Mouse (Mus musculus) heart, embryonic 12.5 days (tissue): ENCODE measurements at regions not wholly inside any gene's neighbourhood (a gene's known extent, or its start where the extent isn't known, plus 50 kb on each side); places are given as distances from the start of the nearest gene placed in this dataset.

Experiments
- ATAC-seq: fragments of 200-750 bp; cut with Nextera tagmentation; 2 replicates; pipeline ENCODE4 v1.8.0; 2017; ENCODE audit warnings: moderate TSS enrichment, moderate library complexity; ENCODE audit not compliant: insufficient number of reproducible peaks, low FRiP score
- H3K27ac ChIP-seq: fragments of 300-500 bp; sonication (generic); 2 replicates; pipeline ENCODE4 v1.5.1; 2016; ENCODE audit warnings: mild to moderate bottlenecking, moderate library complexity; ENCODE audit not compliant: poor library complexity, severe bottlenecking
- H3K27me3 ChIP-seq: fragments of 300-500 bp; sonication (generic); replicated peaks from 2 replicates; pipeline ENCODE4 v1.6.1; 2016; ENCODE audit warnings: mild to moderate bottlenecking, moderate library complexity
- H3K36me3 ChIP-seq: fragments of 300-500 bp; sonication (generic); 2 replicates; pipeline ENCODE4 v1.6.1; 2016; ENCODE audit warnings: mild to moderate bottlenecking, moderate library complexity
- H3K4me1 ChIP-seq: fragments of 300-500 bp; sonication (generic); replicated peaks from 2 replicates; pipeline ENCODE4 v1.6.1; 2016; ENCODE audit warnings: mild to moderate bottlenecking
- H3K4me2 ChIP-seq: fragments of 300-500 bp; sonication (generic); 2 replicates; pipeline ENCODE4 v1.6.1; 2016; ENCODE audit warnings: mild to moderate bottlenecking, moderate library complexity
- H3K4me3 ChIP-seq: fragments of 300-500 bp; sonication (generic); 2 replicates; pipeline ENCODE4 v1.5.1; 2016; ENCODE audit warnings: mild to moderate bottlenecking
- H3K9ac ChIP-seq: fragments of 300-500 bp; sonication (generic); 2 replicates; pipeline ENCODE4 v1.6.1; 2016; ENCODE audit warnings: mild to moderate bottlenecking, moderate library complexity
- H3K9me3 ChIP-seq: fragments of 300-500 bp; sonication (generic); replicated peaks from 2 replicates; pipeline ENCODE4 v1.6.1; 2016; ENCODE audit warnings: mild to moderate bottlenecking, moderate library complexity
- WGBS: fragments of 180-500 bp; shearing (Covaris S2); methylation state at CpG from one replicate; pipeline ENCODE4 v1.1.7; 2016; 5-methylcytosine and 5-hydroxymethylcytosine counted together

DNA sequence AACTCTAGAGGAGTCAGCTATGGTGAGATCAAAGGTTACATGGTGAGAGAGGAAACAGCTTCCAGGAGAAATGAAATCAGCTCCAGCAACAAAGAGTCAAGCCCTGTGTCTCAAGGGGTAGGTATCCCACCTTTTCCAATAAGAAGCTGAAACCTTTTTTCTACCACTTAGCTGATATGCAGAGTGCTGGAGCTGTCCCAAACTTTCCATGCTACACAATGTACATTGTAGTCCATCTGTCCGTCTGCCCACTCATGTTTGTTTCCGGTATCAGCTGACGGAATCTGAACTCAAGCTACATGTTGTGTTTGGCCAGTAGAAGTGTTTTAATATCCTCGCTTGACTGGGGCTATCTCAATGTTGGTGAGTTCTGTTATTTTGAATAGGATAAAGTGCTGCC lies 83.6 kb upstream of the Ngf start:
- Histone ChIP-seq H3K36me3 (no peaks in the 10 kb centered on the region), H3K9ac (no peak overlapping the region), H3K27ac (no peak overlapping the region), H3K4me3 (no peak overlapping the region), H3K9me3 (no peaks in the 10 kb centered on the region), H3K4me2 (no peak overlapping the region), H3K4me1 (peaks cover 11% of the 10 kb centered on the region), H3K27me3 (no peaks in the 10 kb centered on the region; the same call in 1 of the 2 replicates)
- peak; percentile 63; the same call in 1 of the 2 replicates for ATAC-seq
- 61% methylated on average over 4 of the region's 4 CpGs for WGBS

DNA sequence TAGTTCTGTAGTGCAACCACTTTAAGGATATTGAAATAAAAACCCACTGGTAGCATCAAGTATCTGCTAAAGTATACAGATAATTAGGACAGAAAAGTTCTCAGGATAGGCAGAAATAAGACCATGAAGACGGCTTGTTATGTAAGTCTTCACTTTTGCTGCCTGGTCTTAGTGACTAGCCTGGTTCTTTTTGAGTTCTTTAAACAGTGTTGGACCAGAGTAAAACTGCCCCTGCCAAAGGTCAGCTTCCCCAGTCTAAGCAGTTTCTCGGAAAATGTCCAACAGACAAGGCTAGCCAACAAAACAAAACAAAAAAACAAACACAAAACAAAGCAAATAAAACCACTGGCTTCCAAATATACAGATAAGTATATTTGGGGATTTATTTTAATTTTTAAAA lies 85.1 kb upstream of the Ngf start:
- no peak overlapping the region for H3K4me2 ChIP-seq
- ATAC-seq, result no peak
- H3K27me3 ChIP-seq, result no peaks in the 10 kb centered on the region
- no peak overlapping the region for H3K27ac ChIP-seq
- H3K9ac ChIP-seq, result no peak overlapping the region
- no peaks in the 10 kb centered on the region for H3K36me3 ChIP-seq
- H3K4me1 ChIP-seq, result peaks cover 11% of the 10 kb centered on the region
- no peak overlapping the region for H3K4me3 ChIP-seq
- WGBS, result 68% methylated on average over 2 of the region's 2 CpGs
- no peaks in the 10 kb centered on the region for H3K9me3 ChIP-seq

DNA sequence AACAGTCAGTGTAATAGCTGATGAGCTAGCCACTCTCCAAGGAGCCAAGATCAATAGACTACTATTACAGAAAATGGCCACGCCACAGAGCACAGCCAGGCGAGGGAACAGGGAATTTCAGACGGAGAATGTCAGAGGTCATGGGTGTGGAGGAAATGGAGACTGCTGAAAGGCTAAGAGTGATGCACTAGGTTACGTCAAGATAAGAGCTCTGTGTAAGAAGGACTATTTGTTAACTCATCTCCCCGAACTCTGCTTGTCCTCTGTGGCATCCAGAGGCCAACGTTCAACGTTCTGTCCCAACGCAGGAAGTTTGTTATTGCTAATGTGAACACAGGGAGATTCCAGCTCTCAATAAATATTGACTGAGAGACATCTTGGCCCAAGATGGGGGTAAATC lies 86.0 kb upstream of the Ngf start:
- no peak overlapping the region for H3K4me2 ChIP-seq
- no peaks in the 10 kb centered on the region for H3K27me3 ChIP-seq
- H3K4me3 ChIP-seq, result no peak overlapping the region
- WGBS, result 26% methylated on average over 8 of the region's 8 CpGs
- no peak overlapping the region for H3K9ac ChIP-seq
- peaks cover 11% of the 10 kb centered on the region for H3K4me1 ChIP-seq
- ATAC-seq, result no peak
- H3K27ac ChIP-seq, result no peak overlapping the region
- H3K9me3 ChIP-seq, result no peaks in the 10 kb centered on the region
- H3K36me3 ChIP-seq, result no peaks in the 10 kb centered on the region

DNA sequence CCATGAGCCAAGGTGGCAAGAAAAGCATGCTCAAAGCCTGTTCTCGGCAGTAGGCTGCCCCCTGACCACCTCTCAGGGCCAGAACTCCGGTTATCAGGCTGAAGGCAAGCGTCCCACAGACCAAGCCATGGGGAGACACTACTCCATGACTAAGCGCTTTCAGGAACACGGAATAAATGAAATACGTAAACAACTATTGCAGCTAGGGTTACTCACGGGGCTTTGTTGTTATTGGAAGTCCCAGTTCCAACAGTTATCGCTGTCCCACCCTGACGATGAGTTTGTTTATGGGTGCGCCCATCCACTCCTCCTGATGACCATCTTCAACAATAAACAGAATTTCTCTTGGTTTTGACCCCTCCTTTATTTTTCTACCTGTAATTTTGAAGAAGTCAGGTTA lies 88.0 kb upstream of the Ngf start:
- Histone ChIP-seq H3K4me1 (peaks cover 11% of the 10 kb centered on the region), H3K9me3 (no peaks in the 10 kb centered on the region), H3K27ac (no peak overlapping the region), H3K27me3 (no peaks in the 10 kb centered on the region), H3K4me3 (no peak overlapping the region), H3K36me3 (no peaks in the 10 kb centered on the region), H3K4me2 (no peak overlapping the region), H3K9ac (no peak overlapping the region)
- WGBS, result 85% methylated on average over 10 of the region's 10 CpGs
- no peak for ATAC-seq

DNA sequence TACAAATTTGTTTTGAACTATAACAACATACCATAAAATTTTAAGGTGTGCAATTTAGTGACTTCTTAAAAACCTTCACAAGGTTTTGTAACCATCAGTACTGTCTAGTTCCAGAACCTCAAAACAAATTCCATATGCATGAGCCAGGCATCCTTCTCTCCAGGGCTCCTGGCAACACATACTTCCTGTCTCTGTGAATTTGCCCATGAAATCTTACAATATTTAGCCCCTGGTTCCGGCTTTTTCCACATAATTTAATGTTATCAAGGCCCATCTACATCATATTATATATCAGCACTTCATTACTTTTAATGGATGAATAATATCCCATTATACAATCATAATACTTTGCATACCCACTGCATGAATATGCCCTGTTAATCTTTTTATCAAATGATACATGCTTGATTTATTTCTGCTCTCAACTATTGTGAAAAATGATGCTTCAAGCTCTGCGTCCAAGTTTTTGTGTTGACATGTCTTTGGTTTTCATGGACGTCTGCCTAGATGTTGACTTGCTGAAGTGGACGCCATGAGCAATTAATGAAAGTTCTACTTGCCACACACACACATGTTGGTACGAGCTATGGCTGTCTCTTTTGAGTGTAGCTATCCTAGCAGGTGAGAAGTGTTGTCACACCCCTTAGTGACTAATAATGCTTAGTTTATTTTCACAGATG lies 95.2 kb upstream of the Ngf start:
- Histone ChIP-seq H3K36me3 (no peaks in the 10 kb centered on the region), H3K4me2 (no peak overlapping the region), H3K9me3 (no peaks in the 10 kb centered on the region), H3K9ac (no peak overlapping the region), H3K27me3 (no peaks in the 10 kb centered on the region), H3K4me1 (peaks cover 7% of the 10 kb centered on the region), H3K27ac (no peak overlapping the region), H3K4me3 (no peak overlapping the region)
- no peak for ATAC-seq
- 78% methylated on average over 5 of the region's 5 CpGs for WGBS

DNA sequence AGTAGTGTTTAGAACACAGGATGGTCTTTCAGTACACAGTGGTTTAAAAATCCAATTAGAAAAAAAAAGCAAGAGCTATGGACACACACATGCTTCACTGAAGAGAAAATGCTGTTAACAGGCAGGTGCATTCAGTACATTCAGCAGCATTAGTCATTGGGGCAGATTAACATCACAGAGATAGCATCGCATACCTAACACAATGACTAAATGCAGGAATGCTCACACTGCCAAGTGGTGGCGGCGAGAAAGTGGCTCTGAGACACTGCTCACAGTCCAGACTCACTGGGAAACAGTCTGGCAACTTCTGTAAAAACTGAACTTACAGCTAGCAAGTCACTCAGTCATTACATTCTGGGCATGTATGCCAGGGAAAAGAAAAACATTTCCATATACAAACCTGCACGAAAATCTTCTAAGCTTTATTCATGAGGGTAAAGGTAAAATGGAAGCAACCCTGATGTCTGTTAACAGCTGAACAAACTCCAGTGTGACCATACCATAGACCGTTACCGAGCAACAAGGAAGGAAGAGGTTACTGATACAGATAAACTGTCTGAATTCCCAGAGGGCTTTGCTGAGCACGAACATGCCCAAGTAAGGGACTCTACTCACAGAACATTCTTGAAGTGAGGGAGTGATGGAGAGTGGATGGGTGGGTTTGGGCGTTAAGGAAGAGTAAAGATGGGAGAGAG lies 97.4 kb upstream of the Ngf start:
- Histone ChIP-seq H3K4me3 (no peak overlapping the region), H3K36me3 (no peaks in the 10 kb centered on the region), H3K27me3 (no peaks in the 10 kb centered on the region), H3K9ac (no peak overlapping the region), H3K4me1 (peaks cover 7% of the 10 kb centered on the region), H3K27ac (no peak overlapping the region), H3K4me2 (no peak overlapping the region), H3K9me3 (no peaks in the 10 kb centered on the region)
- ATAC-seq, result no peak
- 50% methylated on average over 8 of the region's 8 CpGs for WGBS

DNA sequence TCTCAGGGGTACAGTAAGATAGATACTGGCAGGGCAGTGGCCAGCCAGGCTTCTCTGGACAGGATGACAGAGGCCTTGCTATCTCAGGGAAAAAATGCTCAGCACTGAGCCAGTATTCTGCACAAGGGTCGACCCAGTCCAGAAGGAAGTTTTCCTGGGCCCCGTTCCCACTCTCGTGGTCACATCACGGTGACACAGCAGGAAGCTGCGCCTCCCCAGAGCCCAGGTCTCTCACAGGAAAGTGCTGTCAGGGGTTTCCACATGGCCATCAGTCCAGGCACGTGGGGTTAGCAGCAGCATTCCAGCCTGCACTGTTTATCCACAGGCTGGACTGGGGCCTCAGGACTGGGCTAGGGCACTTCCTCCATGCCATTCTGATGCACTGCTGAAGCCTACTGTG lies 103.5 kb upstream of the Ngf start:
- no peaks in the 10 kb centered on the region for H3K9me3 ChIP-seq
- H3K36me3 ChIP-seq, result no peaks in the 10 kb centered on the region
- H3K27me3 ChIP-seq, result no peaks in the 10 kb centered on the region
- WGBS, result 29% methylated on average over 6 of the region's 6 CpGs
- no peak overlapping the region for H3K9ac ChIP-seq
- no peak overlapping the region for H3K4me2 ChIP-seq
- H3K27ac ChIP-seq, result no peak overlapping the region
- H3K4me1 ChIP-seq, result peaks cover 5% of the 10 kb centered on the region; the same call in 1 of the 2 replicates
- no peak overlapping the region for H3K4me3 ChIP-seq
- peak; percentile 92 for ATAC-seq

DNA sequence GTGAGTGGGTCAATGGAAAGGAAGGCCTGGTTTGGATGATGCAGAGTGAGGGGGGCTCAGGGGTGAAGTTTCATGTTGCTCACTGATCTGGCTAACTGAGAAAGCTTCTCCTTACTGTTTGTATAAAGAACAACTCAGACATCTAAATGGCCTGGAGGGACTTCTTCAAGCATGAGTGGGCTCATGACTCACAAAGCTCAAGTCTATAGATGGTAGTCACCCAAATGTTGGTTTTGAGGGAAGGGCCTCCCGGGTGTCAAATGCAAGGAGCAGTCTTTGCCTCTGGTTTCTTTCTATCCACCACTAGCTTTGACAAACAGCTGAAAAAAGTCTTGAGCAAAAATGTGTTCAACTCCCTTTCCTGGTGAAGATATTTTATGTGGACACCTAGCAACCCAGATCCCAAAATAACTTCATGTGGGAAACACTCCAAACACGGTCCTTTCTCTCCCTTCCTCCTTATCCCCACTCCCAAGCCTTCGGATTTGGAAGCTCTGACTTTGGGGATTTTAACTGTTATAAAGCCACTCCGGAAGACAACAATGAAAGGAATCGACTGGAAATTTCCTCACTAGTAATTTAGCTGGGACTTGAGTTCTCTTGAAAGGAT lies 105.3 kb upstream of the Ngf start:
- 69% methylated on average over 5 of the region's 5 CpGs for WGBS
- Histone ChIP-seq H3K27ac (no peak overlapping the region), H3K9ac (no peak overlapping the region), H3K4me1 (peaks cover 5% of the 10 kb centered on the region; the same call in 1 of the 2 replicates), H3K4me2 (no peak overlapping the region), H3K36me3 (no peaks in the 10 kb centered on the region), H3K4me3 (no peak overlapping the region), H3K9me3 (no peaks in the 10 kb centered on the region), H3K27me3 (no peaks in the 10 kb centered on the region)
- no peak for ATAC-seq

DNA sequence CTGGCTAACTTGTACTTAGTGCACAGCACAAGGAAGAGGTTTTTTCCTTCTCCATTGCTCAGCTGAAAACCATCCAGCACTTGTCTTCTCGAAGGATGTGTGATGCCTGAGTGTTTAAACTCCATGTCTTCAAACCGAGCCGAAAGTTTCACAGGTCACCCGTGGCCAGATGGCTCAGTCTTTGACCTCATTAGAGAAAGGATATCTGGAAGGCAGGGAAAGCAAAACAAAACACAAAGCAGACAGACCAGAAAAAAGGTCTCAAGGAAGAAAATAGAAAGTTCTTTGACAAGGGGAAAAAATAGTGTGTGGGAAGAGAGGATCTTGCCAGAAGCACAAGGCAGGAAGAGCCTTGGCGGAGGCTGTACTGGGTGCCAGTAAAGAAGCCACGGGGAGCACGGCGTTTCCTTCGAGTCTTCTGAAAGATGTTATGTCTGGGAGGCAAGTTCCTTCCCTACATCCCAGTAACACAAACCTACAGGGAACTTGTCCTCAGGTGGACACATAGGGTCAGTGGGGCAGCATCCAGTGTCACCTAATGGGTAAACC lies 108.9 kb upstream of the Ngf start:
- WGBS, result 57% methylated on average over 9 of the region's 9 CpGs
- no peaks in the 10 kb centered on the region for H3K9me3 ChIP-seq

DNA sequence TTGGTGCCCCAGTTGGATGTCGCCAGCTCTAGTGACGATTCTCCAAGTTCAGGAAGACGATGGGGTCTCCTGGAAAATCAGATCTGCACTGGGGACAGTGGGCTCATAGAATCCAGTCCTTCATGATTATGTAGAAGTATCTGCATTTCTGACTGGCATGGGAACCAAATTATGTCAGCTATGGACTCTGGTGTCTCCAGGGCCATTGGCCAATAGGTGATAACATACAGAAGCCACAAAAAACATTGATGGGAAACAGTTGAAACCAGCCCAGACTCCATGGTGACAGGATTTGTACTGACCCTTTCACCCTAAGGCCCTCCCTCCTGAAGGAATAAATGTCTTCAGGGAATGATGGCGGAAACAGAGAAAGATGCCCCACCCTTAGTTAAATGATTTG lies 110.9 kb upstream of the Ngf start:
- Histone ChIP-seq H3K9ac (no peak overlapping the region), H3K4me2 (no peak overlapping the region), H3K9me3 (no peaks in the 10 kb centered on the region), H3K27me3 (no peaks in the 10 kb centered on the region), H3K27ac (no peak overlapping the region), H3K4me3 (no peak overlapping the region), H3K4me1 (no peaks in the 10 kb centered on the region), H3K36me3 (no peaks in the 10 kb centered on the region)
- WGBS, result 82% methylated on average over 4 of the region's 4 CpGs
- no peak for ATAC-seq

More for the DNA sequence above, 108.9 kb upstream of the Ngf start:
- ATAC-seq, result no peak
- Histone ChIP-seq H3K27ac (no peak overlapping the region), H3K4me2 (no peak overlapping the region), H3K36me3 (no peaks in the 10 kb centered on the region), H3K4me1 (no peaks in the 10 kb centered on the region), H3K27me3 (no peaks in the 10 kb centered on the region), H3K4me3 (no peak overlapping the region), H3K9ac (no peak overlapping the region)

DNA sequence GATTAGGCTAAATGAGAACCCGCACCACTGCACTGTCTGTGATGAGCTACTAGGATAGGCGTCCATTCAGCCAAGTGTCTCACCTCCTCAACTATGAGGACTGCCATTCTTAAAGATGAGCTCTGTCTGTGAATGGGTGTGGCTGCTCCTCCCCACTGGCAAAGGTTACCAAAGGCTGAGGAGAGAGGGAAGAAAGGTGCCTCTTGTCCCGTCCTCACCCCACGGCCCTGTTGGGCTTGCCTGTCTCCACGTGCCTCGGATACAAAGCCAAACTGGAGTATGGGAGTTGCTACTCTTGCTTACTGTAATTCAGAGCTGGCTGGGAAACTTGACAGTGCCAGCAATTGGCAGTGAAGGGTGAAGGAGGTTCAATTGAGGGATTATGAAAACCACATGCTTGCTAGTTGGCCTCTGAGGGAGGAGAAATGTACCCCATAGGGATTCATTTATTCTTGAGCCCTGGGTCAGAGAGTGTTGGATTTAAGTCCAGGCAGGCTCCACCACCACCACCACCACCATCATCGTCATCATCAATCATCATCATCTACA lies 112.6 kb upstream of the Ngf start:
- Histone ChIP-seq H3K36me3 (no peaks in the 10 kb centered on the region), H3K4me3 (no peak overlapping the region), H3K4me1 (no peaks in the 10 kb centered on the region), H3K4me2 (no peak overlapping the region), H3K27ac (no peak overlapping the region), H3K9me3 (no peaks in the 10 kb centered on the region), H3K27me3 (no peaks in the 10 kb centered on the region), H3K9ac (no peak overlapping the region)
- whole genome bisulfite sequencing, result 80% methylated on average over 7 of the region's 7 CpGs
- ATAC-seq, result no peak
